Mouse (Mus musculus): ENCODE measurements around the gene H2-Q1.
"Not testable (repeated sequence)": the region's sequence is repeated elsewhere in the genome, so short reads cannot be mapped to it uniquely, and the experiment has no call there.

The H2-Q1 gene

DNA sequence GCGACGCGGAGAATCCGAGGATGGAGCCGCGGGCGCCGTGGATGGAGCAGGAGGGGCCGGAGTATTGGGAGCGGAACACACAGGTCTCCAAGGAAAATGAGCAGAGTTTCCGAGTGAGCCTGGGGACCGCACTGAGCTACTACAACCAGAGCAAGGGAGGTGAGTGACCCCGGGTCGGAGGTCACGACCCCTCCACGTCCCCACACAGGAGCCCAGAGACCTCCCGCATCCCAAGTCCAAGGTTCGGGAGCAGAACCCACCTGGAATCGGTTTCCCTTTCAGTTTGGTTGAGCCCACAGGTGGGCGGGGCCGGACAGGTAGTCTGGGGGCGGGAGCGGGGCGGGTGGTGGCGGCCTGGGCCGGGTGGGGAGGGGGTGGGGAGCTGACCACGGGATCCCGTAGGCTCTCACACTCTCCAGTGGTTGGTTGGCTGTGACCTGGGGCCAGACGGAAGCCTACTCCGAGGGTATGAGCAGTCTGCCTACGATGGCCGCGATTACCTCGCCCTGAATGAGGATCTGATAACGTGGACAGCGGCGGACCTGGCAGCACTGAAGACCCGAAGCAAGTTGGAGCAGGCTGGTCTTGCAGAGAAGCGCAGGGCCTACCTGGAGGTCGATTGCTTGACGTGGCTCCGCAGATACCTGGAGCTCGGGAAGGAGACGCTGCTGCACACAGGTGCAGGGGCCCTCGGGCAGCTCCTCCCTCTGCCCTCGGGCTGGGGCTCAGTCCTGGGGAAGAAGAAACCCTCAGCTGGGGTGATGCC, 22.7 kb downstream of the H2-Q1 start:
- peak; percentile 56 for DNase-seq (ENCODE audit: low read depth, low spot score)

GRCm38 (mm10) chr17:35347659-35348058, 27.5 kb downstream of the H2-Q1 start:
- DNase-seq (ENCODE audit: low read depth, low spot score): not testable (repeated sequence)

GRCm38 (mm10) chr17:35353275-35353674, 33.1 kb downstream of the H2-Q1 start:
- DNase-seq (ENCODE audit: low read depth, low spot score): peak; percentile 67

DNA sequence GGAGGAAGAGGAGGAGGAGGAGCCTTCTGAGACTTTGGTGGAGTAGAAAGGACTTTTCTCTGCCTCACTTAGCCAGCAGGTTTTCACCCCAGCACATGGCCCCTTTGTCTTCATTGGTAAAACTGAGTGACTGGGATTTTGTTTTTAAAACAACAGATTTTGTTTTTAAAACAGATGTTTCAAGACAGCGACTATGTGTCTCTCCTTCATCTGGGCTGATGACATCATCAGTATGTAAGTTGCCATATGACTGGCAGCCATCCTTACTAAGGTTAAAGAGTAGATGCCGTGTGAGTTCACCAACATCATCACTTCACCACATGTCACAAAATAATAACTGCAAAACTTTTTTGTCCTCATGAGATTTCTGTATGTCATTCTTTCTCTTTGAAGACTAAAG, 33.9 kb downstream of the H2-Q1 start:
- peak; percentile 51 for DNase-seq (ENCODE audit: low read depth, low spot score)

GRCm38 (mm10) chr17:35357086-35357485, 36.9 kb downstream of the H2-Q1 start:
- no peak for DNase-seq (ENCODE audit: low read depth, low spot score)

- DNase-seq (ENCODE audit: low read depth, low spot score): no peak
These were observed 38.7 kb downstream of the H2-Q1 start for GRCm38 (mm10) chr17:35358763-35359469.

DNA sequence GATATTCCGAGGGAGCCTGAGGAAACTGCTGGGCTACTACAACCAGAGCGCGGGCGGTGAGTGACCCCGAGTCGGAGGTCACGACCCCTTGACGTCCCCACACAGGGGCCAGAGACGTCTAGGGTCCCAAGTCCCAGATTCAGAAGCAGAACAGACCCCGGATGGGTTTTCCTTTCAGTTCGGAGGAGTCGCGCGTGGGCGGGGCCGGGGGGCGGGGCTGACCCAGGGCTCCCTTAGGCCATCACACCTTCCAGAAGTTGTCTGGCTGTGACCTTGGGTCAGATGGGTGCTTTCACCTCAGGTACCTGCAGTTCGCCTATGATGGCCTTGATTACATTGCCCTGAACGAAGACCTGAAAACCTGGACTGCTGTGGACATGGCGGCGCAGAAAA, 39.3 kb downstream of the H2-Q1 start:
- DNase-seq (ENCODE audit: low read depth, low spot score): peak; percentile 60
